Mouse (Mus musculus): Measurements from ENCODE around the gene Slc22a26. TPM values are rescaled to one million over a fixed set of nuclear protein-coding genes. Genes with fewer than 3 reads are reported as not detected.

Gene Slc22a26
- polyA plus RNA-seq (2012; rRNA removed; ENCODE audit: low replicate concordance): not detected in 2 replicates

DNA sequence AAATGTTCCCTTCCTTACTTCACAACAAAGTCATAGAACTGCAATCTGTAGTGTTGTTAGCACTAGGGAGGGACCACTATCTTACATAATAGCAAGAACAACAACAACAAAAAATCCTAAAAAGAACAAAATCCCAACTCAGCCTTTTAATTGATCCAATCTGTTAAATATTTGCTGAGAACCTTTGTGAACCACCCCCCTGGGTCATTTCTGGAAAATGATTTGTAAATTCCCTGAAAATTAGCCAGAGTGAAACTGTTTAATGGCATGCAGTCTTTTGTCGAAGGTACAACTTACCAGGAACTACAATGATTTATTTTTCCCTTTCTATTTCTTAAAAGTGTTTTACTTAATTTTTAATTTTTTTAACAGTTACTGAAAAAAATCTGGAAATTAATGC lies at the start of gene Slc22a26:
TSS of gene Slc22a26 (minus strand) at position 97 of the 400 bp plus-strand sequence.

Other genes starting within 250 kb of the Slc22a26 start
- 71.9 and 143 TPM in 2 replicates for gene Pla2g16, start 245.2 kb downstream of the Slc22a26 start, polyA plus RNA-seq (2012; rRNA removed; ENCODE audit: low replicate concordance)
- 56.5 and 64.8 TPM in 2 replicates for gene Lgals12, start 195.5 kb downstream of the Slc22a26 start, polyA plus RNA-seq (2012; rRNA removed; ENCODE audit: low replicate concordance)
- 0.19 and 1.7 TPM in 2 replicates for gene Hrasls5, start 190.1 kb downstream of the Slc22a26 start, polyA plus RNA-seq (2012; rRNA removed; ENCODE audit: low replicate concordance)
- gene Slc22a19, start 91.4 kb downstream of the Slc22a26 start, polyA plus RNA-seq (2012; rRNA removed; ENCODE audit: low replicate concordance): not detected in 2 replicates
- gene Slc22a27, start 163.4 kb upstream of the Slc22a26 start, polyA plus RNA-seq (2012; rRNA removed; ENCODE audit: low replicate concordance): not detected in 2 replicates